Mouse (Mus musculus): ENCODE measurements around the gene Kcnh4.

- TF ChIP-seq POLR2A (IDR thresholded peaks at IDR 0.05; ENCODE audit: low read depth, low read length) (no peak), CTCF (IDR thresholded peaks at IDR 0.05; ENCODE audit: extremely low read depth, insufficient read depth, insufficient read length, insufficient replicate concordance) (no peak)
Measured at GRCm38 (mm10) chr11:100750127-100750526, 9.6 kb downstream of the Kcnh4 start.

All from spleen, adult 2 months (tissue).